Mouse (Mus musculus) heart, embryonic 11.5 days (tissue): ENCODE results near the gene Thra. TPM values are rescaled to one million over a fixed set of nuclear protein-coding genes. Genes with fewer than 3 reads are reported as not detected.

ENCODE experiments used
- ATAC-seq: fragments of 200-750 bp; cut with Nextera tagmentation; replicated peaks from 2 replicates; pipeline ENCODE4 v1.8.0; 2017; ENCODE audit warnings: moderate library complexity; ENCODE audit not compliant: insufficient number of reproducible peaks, low FRiP score, low TSS enrichment
- H3K27ac ChIP-seq: fragments of 300-500 bp; sonication (generic); 2 replicates; pipeline ENCODE4 v1.5.1; 2014; ENCODE audit warnings: mild to moderate bottlenecking, low read depth, low read length
- H3K27me3 ChIP-seq: fragments of 300-500 bp; sonication (generic); 2 replicates; pipeline ENCODE4 v1.6.1; 2014; ENCODE audit warnings: mild to moderate bottlenecking, low read length, mixed read lengths; ENCODE audit not compliant: control insufficient read depth, insufficient read depth
- H3K36me3 ChIP-seq: fragments of 300-500 bp; sonication (generic); 2 replicates; pipeline ENCODE4 v1.6.1; 2014; ENCODE audit warnings: mild to moderate bottlenecking, low read length, moderate library complexity, mixed read lengths; ENCODE audit not compliant: control insufficient read depth, insufficient read depth
- H3K4me1 ChIP-seq: fragments of 300-500 bp; sonication (generic); 2 replicates; pipeline ENCODE4 v1.6.1; 2014; ENCODE audit warnings: low read length; ENCODE audit not compliant: control insufficient read depth, insufficient read depth
- H3K4me2 ChIP-seq: fragments of 300-500 bp; sonication (generic); 2 replicates; pipeline ENCODE4 v1.6.1; 2014; ENCODE audit warnings: mild to moderate bottlenecking, moderate library complexity
- H3K4me3 ChIP-seq: fragments of 300-500 bp; sonication (generic); 2 replicates; pipeline ENCODE4 v1.5.1; 2014; ENCODE audit warnings: low read depth, low read length
- H3K9ac ChIP-seq: fragments of 300-500 bp; sonication (generic); 2 replicates; pipeline ENCODE4 v1.6.1; 2014; ENCODE audit warnings: mild to moderate bottlenecking, low read depth, low read length, moderate library complexity
- H3K9me3 ChIP-seq: fragments of 300-500 bp; sonication (generic); replicated peaks from 2 replicates; pipeline ENCODE4 v1.6.1; 2016; ENCODE audit warnings: low read length; ENCODE audit not compliant: control insufficient read depth
- WGBS: fragments of 180-500 bp; shearing (Covaris S2); extraction: QIAGEN DNeasy Blood & Tissue Kit; methylation state at CpG from one replicate; pipeline ENCODE4 v1.1.7; 2014; ENCODE audit not compliant: insufficient replicate concordance; 5-methylcytosine and 5-hydroxymethylcytosine counted together
- polyA plus RNA-seq: library from polyadenylated mRNA; unstranded; fragments of >200 nt; fragmentation: Nextera tagmentation; extraction: Ambion mirVana; gene quantifications from 2 replicates; pipeline ENCODE4 v1.2.1, GENCODE M21; 2014

The Thra gene
- polyA plus RNA-seq, 1 experiment from 2014 or later, result 35.7 TPM

- no peaks in the 10 kb centered on the region for H3K36me3 ChIP-seq
- no peak overlapping the region for H3K9ac ChIP-seq
- no peak overlapping the region for H3K4me3 ChIP-seq
- no peaks in the 10 kb centered on the region for H3K27me3 ChIP-seq
- 89% methylated on average over 5 of the region's 5 CpGs for WGBS
- ATAC-seq, result no peak
- no peak overlapping the region; the same call in 1 of the 2 replicates for H3K4me2 ChIP-seq
- peaks cover 47% of the 10 kb centered on the region for H3K4me1 ChIP-seq
- H3K27ac ChIP-seq, result peak overlapping the region; percentile 80
- H3K9me3 ChIP-seq, result no peaks in the 10 kb centered on the region
Measured at GRCm38 (mm10) chr11:98788139-98788538, 47.7 kb downstream of the Thra start.

GRCm38 (mm10) chr11:98788550-98789218 lies 48.2 kb downstream of the Thra start:
- H3K9ac ChIP-seq, result peak overlapping the region; percentile 78; the same call in 1 of the 2 replicates
- peak overlapping the region; percentile 95 for H3K4me2 ChIP-seq
- H3K4me3 ChIP-seq, result peak overlapping the region; percentile 61
- H3K9me3 ChIP-seq, result no peaks in the 10 kb centered on the region
- no peaks in the 10 kb centered on the region for H3K27me3 ChIP-seq
- H3K4me1 ChIP-seq, result peaks cover 43% of the 10 kb centered on the region
- peak overlapping the region; percentile 80 for H3K27ac ChIP-seq
- WGBS, result 14% methylated on average over 18 of the region's 18 CpGs
- no peaks in the 10 kb centered on the region for H3K36me3 ChIP-seq
- ATAC-seq, result peak; percentile 67

- no peaks in the 10 kb centered on the region for H3K27me3 ChIP-seq
- peak overlapping the region; percentile 78 for H3K9ac ChIP-seq
- no peak for ATAC-seq
- peak overlapping the region; percentile 61 for H3K4me3 ChIP-seq
- no peaks in the 10 kb centered on the region for H3K36me3 ChIP-seq
- no peaks in the 10 kb centered on the region for H3K9me3 ChIP-seq
- under 1% methylated on average over 25 of the region's 25 CpGs for WGBS
- peak overlapping the region; percentile 95 for H3K4me2 ChIP-seq
- H3K27ac ChIP-seq, result peak overlapping the region; percentile 80
- H3K4me1 ChIP-seq, result peaks cover 43% of the 10 kb centered on the region
Measured at GRCm38 (mm10) chr11:98789219-98789807, 48.9 kb downstream of the Thra start.

- peak overlapping the region; percentile 95 for H3K4me2 ChIP-seq
- H3K4me1 ChIP-seq, result peaks cover 40% of the 10 kb centered on the region
- 39% methylated on average over 5 of the region's 5 CpGs for WGBS
- H3K27ac ChIP-seq, result no peak overlapping the region
- no peaks in the 10 kb centered on the region for H3K27me3 ChIP-seq
- peak overlapping the region; percentile 78 for H3K9ac ChIP-seq
- H3K36me3 ChIP-seq, result no peaks in the 10 kb centered on the region
- peak overlapping the region; percentile 61; the same call in 1 of the 2 replicates for H3K4me3 ChIP-seq
- H3K9me3 ChIP-seq, result no peaks in the 10 kb centered on the region
- no peak for ATAC-seq
Measured at GRCm38 (mm10) chr11:98789824-98790223, 49.4 kb downstream of the Thra start.

- Histone ChIP-seq H3K9ac (no peak overlapping the region), H3K27me3 (no peaks in the 10 kb centered on the region), H3K4me1 (peaks cover 31% of the 10 kb centered on the region), H3K4me2 (no peak overlapping the region), H3K27ac (no peak overlapping the region), H3K4me3 (no peak overlapping the region), H3K36me3 (no peaks in the 10 kb centered on the region), H3K9me3 (no peaks in the 10 kb centered on the region)
- WGBS, result 84% methylated on average over 5 of the region's 5 CpGs
- ATAC-seq, result no peak
Measured at GRCm38 (mm10) chr11:98790631-98791205, 50.3 kb downstream of the Thra start.

- 71% methylated on average over 1 of the region's 1 CpGs for WGBS
- H3K27me3 ChIP-seq, result no peaks in the 10 kb centered on the region
- H3K9ac ChIP-seq, result no peak overlapping the region
- ATAC-seq, result no peak
- no peak overlapping the region for H3K4me3 ChIP-seq
- H3K27ac ChIP-seq, result no peak overlapping the region
- no peaks in the 10 kb centered on the region for H3K9me3 ChIP-seq
- H3K4me2 ChIP-seq, result no peak overlapping the region
- no peaks in the 10 kb centered on the region for H3K36me3 ChIP-seq
- peaks cover 23% of the 10 kb centered on the region for H3K4me1 ChIP-seq
Measured at GRCm38 (mm10) chr11:98791448-98791847, 51.0 kb downstream of the Thra start.

GRCm38 (mm10) chr11:98792081-98792480 lies 51.6 kb downstream of the Thra start:
- H3K9ac ChIP-seq, result no peak overlapping the region
- H3K27me3 ChIP-seq, result no peaks in the 10 kb centered on the region
- peaks cover 20% of the 10 kb centered on the region for H3K4me1 ChIP-seq
- no peaks in the 10 kb centered on the region for H3K36me3 ChIP-seq
- no peaks in the 10 kb centered on the region for H3K9me3 ChIP-seq
- no peak for ATAC-seq
- WGBS, result 10% methylated on average over 4 of the region's 4 CpGs
- no peak overlapping the region for H3K27ac ChIP-seq
- no peak overlapping the region for H3K4me2 ChIP-seq
- H3K4me3 ChIP-seq, result no peak overlapping the region

- peak; percentile 55 for ATAC-seq
- under 1% methylated on average over 25 of the region's 30 CpGs for WGBS
Measured at GRCm38 (mm10) chr11:98794469-98795014, 54.1 kb downstream of the Thra start.

More at GRCm38 (mm10) chr11:98794469-98795014, 54.1 kb downstream of the Thra start:
- H3K27ac ChIP-seq, result peak overlapping the region; percentile 100
- peak overlapping the region; percentile 88 for H3K4me3 ChIP-seq
- H3K4me2 ChIP-seq, result peak overlapping the region; percentile 97
- peaks cover 2% of the 10 kb centered on the region; the same call in 1 of the 2 replicates for H3K36me3 ChIP-seq
- H3K9ac ChIP-seq, result peak overlapping the region; percentile 100
- peaks cover 24% of the 10 kb centered on the region for H3K4me1 ChIP-seq
- H3K9me3 ChIP-seq, result no peaks in the 10 kb centered on the region
- H3K27me3 ChIP-seq, result no peaks in the 10 kb centered on the region
